Mouse (Mus musculus) small intestine, adult 2 months (tissue): ENCODE results near the gene Mark3.

Experiments used
- CTCF ChIP-seq: fragments of 200-500 bp; IDR thresholded peaks from 2 replicates; pipeline ENCODE4 v1.5.1; 2012; ENCODE audit warnings: low read depth, mild to moderate bottlenecking, control low read depth, inconsistent platforms, low read length, moderate library complexity, mixed read lengths; ENCODE audit not compliant: insufficient replicate concordance, insufficient read length; ENCODE audit errors: extremely low read depth
- POLR2A ChIP-seq: fragments of 200-500 bp; IDR thresholded peaks from 2 replicates; pipeline ENCODE4 v1.6.1; 2012; ENCODE audit warnings: low read depth, mild to moderate bottlenecking, control low read depth, inconsistent platforms, low read length, moderate library complexity

- TF ChIP-seq POLR2A, result no peak
- TF ChIP-seq CTCF, result no peak
These were observed 120.0 kb downstream of the Mark3 start for GRCm38 (mm10) chr12:111694271-111694781.
